Mouse (Mus musculus) regulatory T cell (primary cell): ENCODE results near the gene Igfbp2.

Experiments used
- in situ Hi-C: fragments of 300-600 bp; cut with MboI, MseI; formaldehyde crosslinking; loops from one replicate; pipeline ENCODE4 v1.15.1; 2025; ENCODE audit warnings: high pct_unique_total_duplicates

Igfbp2 gene

GRCm38 (mm10) chr1:72823751-72824706 is at the start of gene Igfbp2:
Gene Igfbp2 (plus strand): TSS chr1:72824503.
- in situ Hi-C loops, result no loop called here

- in situ Hi-C loops, result no loop called here
Measured at GRCm38 (mm10) chr1:72778789-72779188, 45.5 kb upstream of the Igfbp2 start.

GRCm38 (mm10) chr1:72780720-72781119 is 43.6 kb upstream of the Igfbp2 start:
- in situ Hi-C loops, result no loop called here

- in situ Hi-C loops, result no loop called here
Measured at GRCm38 (mm10) chr1:72783341-72783740, 41.0 kb upstream of the Igfbp2 start.

- in situ Hi-C loops, result no loop called here
Measured at GRCm38 (mm10) chr1:72784018-72784417, 40.3 kb upstream of the Igfbp2 start.

GRCm38 (mm10) chr1:72790670-72791069 is 33.6 kb upstream of the Igfbp2 start:
- in situ Hi-C loops, result no loop called here

GRCm38 (mm10) chr1:72791743-72792142 is 32.6 kb upstream of the Igfbp2 start:
- in situ Hi-C loops, result no loop called here

GRCm38 (mm10) chr1:72792262-72792661 is 32.0 kb upstream of the Igfbp2 start:
- in situ Hi-C loops, result no loop called here

- in situ Hi-C loops, result no loop called here
Measured at GRCm38 (mm10) chr1:72793230-72793629, 31.1 kb upstream of the Igfbp2 start.

GRCm38 (mm10) chr1:72796128-72796527 is 28.2 kb upstream of the Igfbp2 start:
- in situ Hi-C loops, result no loop called here

- in situ Hi-C loops, result no loop called here
Measured at GRCm38 (mm10) chr1:72797102-72797665, 27.1 kb upstream of the Igfbp2 start.

GRCm38 (mm10) chr1:72798441-72798840 is 25.9 kb upstream of the Igfbp2 start:
- in situ Hi-C loops, result no loop called here

GRCm38 (mm10) chr1:72804031-72804430 is 20.3 kb upstream of the Igfbp2 start:
- in situ Hi-C loops, result no loop called here

GRCm38 (mm10) chr1:72805037-72805436 is 19.3 kb upstream of the Igfbp2 start:
- in situ Hi-C loops, result no loop called here

- in situ Hi-C loops, result no loop called here
Measured at GRCm38 (mm10) chr1:72805476-72806043, 18.7 kb upstream of the Igfbp2 start.

GRCm38 (mm10) chr1:72806044-72806584 is 18.2 kb upstream of the Igfbp2 start:
- in situ Hi-C loops, result no loop called here

GRCm38 (mm10) chr1:72809304-72809703 is 15.0 kb upstream of the Igfbp2 start:
- in situ Hi-C loops, result no loop called here

- in situ Hi-C loops, result no loop called here
Measured at GRCm38 (mm10) chr1:72809951-72810675, 14.2 kb upstream of the Igfbp2 start.

- in situ Hi-C loops, result no loop called here
Measured at GRCm38 (mm10) chr1:72811061-72811460, 13.2 kb upstream of the Igfbp2 start.

GRCm38 (mm10) chr1:72813089-72813638 is 11.1 kb upstream of the Igfbp2 start:
- in situ Hi-C loops, result no loop called here

GRCm38 (mm10) chr1:72813639-72814403 is 10.5 kb upstream of the Igfbp2 start:
- in situ Hi-C loops, result no loop called here
